Mouse (Mus musculus) thymus, adult 2 months (tissue): Measurements from ENCODE around the gene Duox1. TPM values are rescaled to one million over a fixed set of nuclear protein-coding genes. Genes with fewer than 3 reads are reported as not detected.
A peak's percentile ranks its signal among the peaks of the same experiment; 100 is the strongest.

ENCODE experiments used
- DNase-seq: peaks from one replicate; pipeline ENCODE4 v3.0.0; 2021
- H3K27ac ChIP-seq: fragments of 200-500 bp; 2 replicates; pipeline ENCODE4 v1.5.1; 2012; ENCODE audit warnings: low read length, control low read depth; ENCODE audit not compliant: control insufficient read depth, insufficient read depth
- H3K27me3 ChIP-seq: fragments of 200-500 bp; 2 replicates; pipeline ENCODE4 v1.6.1; 2012; ENCODE audit warnings: mild to moderate bottlenecking, low read length, moderate library complexity, mixed read lengths; ENCODE audit not compliant: control insufficient read depth, insufficient read depth
- H3K36me3 ChIP-seq: fragments of 200-500 bp; 2 replicates; pipeline ENCODE4 v1.6.1; 2012; ENCODE audit warnings: mild to moderate bottlenecking, low read length, moderate library complexity; ENCODE audit not compliant: control insufficient read depth, insufficient read depth
- H3K4me1 ChIP-seq: fragments of 200-500 bp; replicated peaks from 2 replicates; pipeline ENCODE4 v1.6.1; 2012; ENCODE audit warnings: low read length; ENCODE audit not compliant: control insufficient read depth, insufficient read depth
- H3K4me3 ChIP-seq: fragments of 200-500 bp; 2 replicates; pipeline ENCODE4 v1.5.1; 2012; ENCODE audit warnings: mild to moderate bottlenecking, low read length, control low read depth, moderate library complexity; ENCODE audit not compliant: control insufficient read depth, insufficient read depth
- CTCF ChIP-seq: fragments of 200-500 bp; IDR thresholded peaks from 2 replicates; pipeline ENCODE4 v1.5.1; 2012; ENCODE audit warnings: mild to moderate bottlenecking, control low read depth, low read length, moderate library complexity, borderline replicate concordance; ENCODE audit not compliant: control insufficient read depth, poor library complexity, insufficient read depth; ENCODE audit errors: extremely low read depth
- POLR2A ChIP-seq: fragments of 200-500 bp; IDR thresholded peaks from 2 replicates; pipeline ENCODE4 v1.6.1; 2012; ENCODE audit warnings: mild to moderate bottlenecking, low read length, control low read depth, moderate library complexity; ENCODE audit not compliant: control insufficient read depth, poor library complexity, insufficient read depth; ENCODE audit errors: extremely low read depth
- WGBS: fragments of 180-500 bp; shearing (Covaris S2); methylation state at CpG from one replicate; pipeline ENCODE4 v1.1.7; 2018; 5-methylcytosine and 5-hydroxymethylcytosine counted together
- polyA plus RNA-seq: library from polyadenylated mRNA; depleted of rRNA; stranded (reverse); fragments of >200 nt; gene quantifications from 2 replicates; pipeline ENCODE4 v1.2.3, GENCODE M21; 2012; rRNA removed

The Duox1 gene
- 0.26 and 0.42 TPM in 2 replicates for polyA plus RNA-seq

DNA sequence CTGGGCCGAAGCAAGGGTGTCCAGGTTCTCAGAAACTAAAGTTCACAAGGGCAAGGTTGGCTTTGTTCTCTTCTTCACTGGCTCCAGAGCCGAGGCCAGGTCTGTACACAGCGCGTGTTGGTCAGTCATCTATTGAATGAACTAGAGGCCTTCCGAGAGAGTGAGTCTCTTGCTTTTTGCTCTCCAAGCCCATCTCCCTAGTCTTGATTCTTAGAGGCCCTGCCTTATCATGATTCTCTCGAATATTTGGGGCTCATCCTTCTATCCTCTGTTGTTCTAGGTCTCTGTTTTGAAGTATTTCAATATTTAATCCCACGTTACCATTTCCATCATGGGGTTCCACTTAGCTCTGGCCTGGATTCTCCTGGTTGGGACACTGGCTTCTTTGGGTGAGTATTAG is at the start of gene Duox1:
Gene Duox1, plus strand, starts transcription at position 301 of the 400 bp plus-strand sequence.
- peaks cover 8% of the 10 kb centered on the region for H3K4me1 ChIP-seq
- DNase-seq, result no peak
- H3K27me3 ChIP-seq, result peaks cover 10% of the 10 kb centered on the region
- no peak for TF ChIP-seq POLR2A
- no peak for TF ChIP-seq CTCF
- H3K4me3 ChIP-seq, result no peak within 1 kb of the TSS
- H3K27ac ChIP-seq, result no peak within 1 kb of the TSS
- H3K36me3 ChIP-seq, result no peaks in the 10 kb centered on the region
- 89% methylated on average over 7 of the region's 7 CpGs for WGBS

- no peak overlapping the region for H3K4me3 ChIP-seq
Measured at GRCm38 (mm10) chr2:122266407-122267193, 48.9 kb upstream of the Duox1 start.

GRCm38 (mm10) chr2:122278769-122279168 is 36.7 kb upstream of the Duox1 start:
- H3K36me3 ChIP-seq, result no peaks in the 10 kb centered on the region
- H3K27ac ChIP-seq, result no peak overlapping the region
- no peak for DNase-seq
- no peaks in the 10 kb centered on the region for H3K4me1 ChIP-seq
- H3K27me3 ChIP-seq, result no peaks in the 10 kb centered on the region
- no peak for TF ChIP-seq POLR2A
- no peak for TF ChIP-seq CTCF
- WGBS, result 95% methylated on average over 3 of the region's 3 CpGs
- no peak overlapping the region for H3K4me3 ChIP-seq

More at GRCm38 (mm10) chr2:122266407-122267193, 48.9 kb upstream of the Duox1 start:
- DNase-seq, result no peak
- 93% methylated on average over 7 of the region's 7 CpGs for WGBS
- TF ChIP-seq POLR2A (no peak), CTCF (no peak)
- Histone ChIP-seq H3K27me3 (no peaks in the 10 kb centered on the region), H3K4me1 (no peaks in the 10 kb centered on the region), H3K27ac (no peak overlapping the region), H3K36me3 (no peaks in the 10 kb centered on the region)

- no peaks in the 10 kb centered on the region for H3K36me3 ChIP-seq
- peaks cover 10% of the 10 kb centered on the region for H3K4me1 ChIP-seq
- no peak overlapping the region for H3K4me3 ChIP-seq
- no peaks in the 10 kb centered on the region for H3K27me3 ChIP-seq
- TF ChIP-seq CTCF (no peak), POLR2A (no peak)
- no peak for DNase-seq
- 93% methylated on average over 9 of the region's 9 CpGs for WGBS
- H3K27ac ChIP-seq, result no peak overlapping the region
Measured at GRCm38 (mm10) chr2:122284091-122284490, 31.4 kb upstream of the Duox1 start.

DNA sequence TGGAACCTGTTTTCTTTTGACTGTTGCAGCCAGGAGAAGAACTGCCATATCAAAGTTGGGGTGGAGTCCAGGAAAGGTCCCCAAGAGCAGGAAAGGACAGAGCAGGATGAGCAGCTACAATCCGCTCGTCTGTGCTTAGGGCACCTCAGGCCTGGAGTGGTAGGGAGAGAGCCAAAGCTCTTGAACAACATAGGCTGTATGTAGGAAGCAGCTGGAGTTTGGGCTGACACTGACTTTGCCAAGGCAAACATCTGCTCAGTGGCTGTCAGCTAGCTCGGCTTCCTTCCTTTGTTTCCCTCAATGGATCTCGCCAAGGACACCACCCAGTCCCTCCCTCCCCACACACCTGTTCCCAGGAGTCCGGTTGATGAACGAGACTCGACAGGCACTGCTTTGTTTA is 29.3 kb upstream of the Duox1 start:
- H3K27ac ChIP-seq, result no peak overlapping the region
- no peak for DNase-seq
- no peaks in the 10 kb centered on the region for H3K36me3 ChIP-seq
- no peak overlapping the region for H3K4me3 ChIP-seq
- no peaks in the 10 kb centered on the region for H3K27me3 ChIP-seq
- no peak for TF ChIP-seq CTCF
- no peak for TF ChIP-seq POLR2A
- peaks cover 10% of the 10 kb centered on the region for H3K4me1 ChIP-seq
- 47% methylated on average over 7 of the region's 7 CpGs for WGBS

DNA sequence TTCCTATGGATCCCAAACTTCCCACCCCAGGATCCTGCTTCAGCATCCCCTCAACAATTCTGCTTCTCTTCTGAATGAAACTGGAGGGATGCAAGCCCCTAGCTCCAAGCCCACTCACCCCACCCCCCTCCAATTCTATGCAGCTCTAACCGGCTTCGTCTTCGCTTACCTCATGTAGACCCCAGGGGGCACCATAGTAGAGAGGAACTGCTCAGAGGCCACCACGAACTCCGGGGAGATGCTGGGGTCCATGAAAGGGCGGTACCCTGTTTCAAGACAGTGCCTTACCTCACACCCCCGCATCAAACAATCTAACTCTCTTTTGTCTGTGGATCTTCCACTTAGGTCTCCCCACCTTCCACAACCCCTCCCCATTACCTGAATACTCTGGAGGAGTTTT is 20.6 kb upstream of the Duox1 start:
- H3K4me3 ChIP-seq, result no peak overlapping the region
- peaks cover 7% of the 10 kb centered on the region for H3K4me1 ChIP-seq
- peaks cover 19% of the 10 kb centered on the region for H3K27me3 ChIP-seq
- no peak for TF ChIP-seq POLR2A
- peak; percentile 28; the same call in 1 of the 2 replicates for TF ChIP-seq CTCF
- no peaks in the 10 kb centered on the region for H3K36me3 ChIP-seq
- WGBS, result 9% methylated on average over 7 of the region's 7 CpGs
- H3K27ac ChIP-seq, result no peak overlapping the region
- peak; percentile 40 for DNase-seq
